8 mouse cellular contexts compared by ENCODE assay signal in genomic region chr5:36484171-36484990, GRCm38 (mm10). TPM values are rescaled to one million over a fixed set of nuclear protein-coding genes. Genes with fewer than 3 reads are reported as not detected.
DNase-seq lines count a peak whose midpoint lies in the region; ATAC-seq and TF ChIP-seq lines count a peak whose summit lies in the region.

Gene Tada2b (minus strand): TSS chr5:36484285.
Gene Ccdc96 (plus strand): TSS chr5:36484588.

- no peaks in the 10 kb centered on the region for H3K36me3 ChIP-seq in hindbrain, postnatal 0 days (ENCODE audit: insufficient read depth, low read length)

- intact Hi-C loops in gastrocnemius, adult 2 months (cut with DNase I) = loop anchor here (1.0 to 5.0 kb wide), 3 partner anchors 19 to 98 kb away; no protein-coding TSS in a partner anchor
- intact Hi-C loops in left cerebral cortex, adult 2 months (cut with DNase I) = loop anchor here (5.0 kb wide), 2 partner anchors 98 to 258 kb away; no protein-coding TSS in a partner anchor

- DNase-seq in ZHBTc4 (ENCODE audit: low read depth, low spot score) = peak; percentile 100
- DNase-seq in gastrocnemius, adult 2 months = peak; percentile 99
- DNase-seq in hindbrain, postnatal 0 days (ENCODE audit: low spot score) = peak; percentile 100
- peak; percentile 97 to 99 for DNase-seq in left cerebral cortex, adult 2 months (ENCODE audit: extremely low spot score in 1 of 2, low spot score in 2 of 2)
- peak; percentile 96 for DNase-seq in right cerebral cortex, adult 2 months (ENCODE audit: low spot score in 2 of 2)
- peak; percentile 97 for DNase-seq in urinary bladder, postnatal 14 days (ENCODE audit: low spot score)

- WGBS in hindbrain, postnatal 0 days = under 1% methylated on average over 78 of the region's 97 CpGs

- H3K27me3 ChIP-seq in hindbrain, postnatal 0 days (ENCODE audit: insufficient read depth, low read length) = no peaks in the 10 kb centered on the region

- H3K27ac ChIP-seq in gastrocnemius, adult 2 months = peak within 1 kb of the TSS; percentile 94
- peak within 1 kb of the TSS; percentile 88 for H3K27ac ChIP-seq in hindbrain, postnatal 0 days
- H3K27ac ChIP-seq in left cerebral cortex, adult 2 months = peak within 1 kb of the TSS; percentile 92

- no peaks in the 10 kb centered on the region for H3K9me3 ChIP-seq in hindbrain, postnatal 0 days (ENCODE audit: low read length)

- H3K9ac ChIP-seq in hindbrain, postnatal 0 days (replicated peaks; ENCODE audit: low read length) = peak within 1 kb of the TSS; percentile 94

- ATAC-seq in common myeloid progenitor, adult 5-6 weeks (replicated peaks; ENCODE audit: low read depth, poor library complexity, severe bottlenecking) = peak; percentile 91
- peak; percentile 99 for ATAC-seq in hindbrain, postnatal 0 days
- peak; percentile 91 for ATAC-seq in megakaryocyte, adult 5-6 weeks (ENCODE audit: poor library complexity, severe bottlenecking)

- H3K4me1 ChIP-seq in hindbrain, postnatal 0 days (ENCODE audit: insufficient read depth, low read length) = peaks cover 21% of the 10 kb centered on the region

- H3K4me3 ChIP-seq in gastrocnemius, adult 2 months = peak within 1 kb of the TSS; percentile 99
- H3K4me3 ChIP-seq in hindbrain, postnatal 0 days (ENCODE audit: low read length) = peak within 1 kb of the TSS; percentile 93
- peak within 1 kb of the TSS; percentile 97 for H3K4me3 ChIP-seq in left cerebral cortex, adult 2 months

- peak; percentile 61 for TF ChIP-seq CTCF in gastrocnemius, adult 2 months (IDR thresholded peaks at IDR 0.05)
- TF ChIP-seq CTCF in hindbrain, postnatal 0 days (IDR thresholded peaks at IDR 0.05; ENCODE audit: low read depth) = 0 out of 2 replicates have a peak, but pooled peaks have one; percentile 9
- TF ChIP-seq CTCF in left cerebral cortex, adult 2 months (IDR thresholded peaks at IDR 0.05) = peak; percentile 60

- peak within 1 kb of the TSS; percentile 97 for H3K4me2 ChIP-seq in hindbrain, postnatal 0 days (ENCODE audit: low read depth, low read length)

RNA-seq across cellular contexts. Expression of gene Tada2b, which starts in this region (rescaled TPM):
- 10.8 and 20.3 TPM in 2 replicates for total RNA-seq in common myeloid progenitor, adult 5-6 weeks (2017)
- total RNA-seq in gastrocnemius, adult 2 months (2021) = 10 to 100 TPM; 14.3 to 15.8 TPM
- total RNA-seq in hindbrain, postnatal 0 days (2014; rRNA removed) = 18.9 and 25.8 TPM in 2 replicates
- 3.4 and 3.9 TPM in 2 replicates for polyA plus RNA-seq in hindbrain, postnatal 0 days (2015; fragmentation: Nextera tagmentation; extraction: Ambion mirVana)
- 10 to 100 TPM; 30.2 to 31.9 TPM for total RNA-seq in left cerebral cortex, adult 2 months (2021)
- 12.0 and 14.0 TPM in 2 replicates for total RNA-seq in megakaryocyte, adult 5-6 weeks (2015)
- total RNA-seq in megakaryocyte, adult 5-6 weeks (2017) = 16.5 and 23.3 TPM in 2 replicates

RNA-seq across cellular contexts. Expression of gene Ccdc96, which starts in this region (rescaled TPM):
- total RNA-seq in common myeloid progenitor, adult 5-6 weeks (2017) = 0.05 and 0.39 TPM in 2 replicates
- under 1 TPM in 1 of 2 experiments, not detected in 1; 0.11 TPM for total RNA-seq in gastrocnemius, adult 2 months (2021)
- total RNA-seq in hindbrain, postnatal 0 days (2014; rRNA removed) = 0.63 and 1.3 TPM in 2 replicates
- polyA plus RNA-seq in hindbrain, postnatal 0 days (2015; fragmentation: Nextera tagmentation; extraction: Ambion mirVana) = 2.1 and 2.4 TPM in 2 replicates
- total RNA-seq in left cerebral cortex, adult 2 months (2021) = 1 to 10 TPM in 1 of 2 experiments, under 1 TPM in 1; 0.79 to 1.3 TPM
- total RNA-seq in megakaryocyte, adult 5-6 weeks (2015) = 0.57 TPM in 1 of 2 replicates, not detected in the other
- 0.08 and 0.18 TPM in 2 replicates for total RNA-seq in megakaryocyte, adult 5-6 weeks (2017)

Comparison
In these comparisons a context has a peak if more than half of its experiments do, and no peak if none do; other contexts are left out.
1. Peak in every context shown above with its lines: DNase-seq, ATAC-seq, H3K4me3 ChIP-seq and H3K27ac ChIP-seq.
2. CTCF ChIP-seq: peak in every context shown above with its lines; median percentile 61 in gastrocnemius, adult 2 months; 60 in left cerebral cortex, adult 2 months; 9 in hindbrain, postnatal 0 days.